Mouse (Mus musculus) thymus, adult 2 months (tissue): ENCODE measurements around the gene Pnpo. TPM values are rescaled to one million over a fixed set of nuclear protein-coding genes. Genes with fewer than 3 reads are reported as not detected.
A peak's percentile ranks its signal among the peaks of the same experiment; 100 is the strongest.

ENCODE experiments used
- DNase-seq: peaks from one replicate; pipeline ENCODE4 v3.0.0; 2021
- H3K27ac ChIP-seq: fragments of 200-500 bp; 2 replicates; pipeline ENCODE4 v1.5.1; 2012; ENCODE audit warnings: low read length, control low read depth; ENCODE audit not compliant: control insufficient read depth, insufficient read depth
- H3K27me3 ChIP-seq: fragments of 200-500 bp; 2 replicates; pipeline ENCODE4 v1.6.1; 2012; ENCODE audit warnings: mild to moderate bottlenecking, low read length, moderate library complexity, mixed read lengths; ENCODE audit not compliant: control insufficient read depth, insufficient read depth
- H3K36me3 ChIP-seq: fragments of 200-500 bp; 2 replicates; pipeline ENCODE4 v1.6.1; 2012; ENCODE audit warnings: mild to moderate bottlenecking, low read length, moderate library complexity; ENCODE audit not compliant: control insufficient read depth, insufficient read depth
- H3K4me1 ChIP-seq: fragments of 200-500 bp; replicated peaks from 2 replicates; pipeline ENCODE4 v1.6.1; 2012; ENCODE audit warnings: low read length; ENCODE audit not compliant: control insufficient read depth, insufficient read depth
- H3K4me3 ChIP-seq: fragments of 200-500 bp; 2 replicates; pipeline ENCODE4 v1.5.1; 2012; ENCODE audit warnings: mild to moderate bottlenecking, low read length, control low read depth, moderate library complexity; ENCODE audit not compliant: control insufficient read depth, insufficient read depth
- CTCF ChIP-seq: fragments of 200-500 bp; IDR thresholded peaks from 2 replicates; pipeline ENCODE4 v1.5.1; 2012; ENCODE audit warnings: mild to moderate bottlenecking, control low read depth, low read length, moderate library complexity, borderline replicate concordance; ENCODE audit not compliant: control insufficient read depth, poor library complexity, insufficient read depth; ENCODE audit errors: extremely low read depth
- POLR2A ChIP-seq: fragments of 200-500 bp; IDR thresholded peaks from 2 replicates; pipeline ENCODE4 v1.6.1; 2012; ENCODE audit warnings: mild to moderate bottlenecking, low read length, control low read depth, moderate library complexity; ENCODE audit not compliant: control insufficient read depth, poor library complexity, insufficient read depth; ENCODE audit errors: extremely low read depth
- WGBS: fragments of 180-500 bp; shearing (Covaris S2); methylation state at CpG from one replicate; pipeline ENCODE4 v1.1.7; 2018; 5-methylcytosine and 5-hydroxymethylcytosine counted together
- polyA plus RNA-seq: library from polyadenylated mRNA; depleted of rRNA; stranded (reverse); fragments of >200 nt; gene quantifications from 2 replicates; pipeline ENCODE4 v1.2.3, GENCODE M21; 2012

Gene Pnpo
- polyA plus RNA-seq, 1 experiment = 25.7 TPM

DNA sequence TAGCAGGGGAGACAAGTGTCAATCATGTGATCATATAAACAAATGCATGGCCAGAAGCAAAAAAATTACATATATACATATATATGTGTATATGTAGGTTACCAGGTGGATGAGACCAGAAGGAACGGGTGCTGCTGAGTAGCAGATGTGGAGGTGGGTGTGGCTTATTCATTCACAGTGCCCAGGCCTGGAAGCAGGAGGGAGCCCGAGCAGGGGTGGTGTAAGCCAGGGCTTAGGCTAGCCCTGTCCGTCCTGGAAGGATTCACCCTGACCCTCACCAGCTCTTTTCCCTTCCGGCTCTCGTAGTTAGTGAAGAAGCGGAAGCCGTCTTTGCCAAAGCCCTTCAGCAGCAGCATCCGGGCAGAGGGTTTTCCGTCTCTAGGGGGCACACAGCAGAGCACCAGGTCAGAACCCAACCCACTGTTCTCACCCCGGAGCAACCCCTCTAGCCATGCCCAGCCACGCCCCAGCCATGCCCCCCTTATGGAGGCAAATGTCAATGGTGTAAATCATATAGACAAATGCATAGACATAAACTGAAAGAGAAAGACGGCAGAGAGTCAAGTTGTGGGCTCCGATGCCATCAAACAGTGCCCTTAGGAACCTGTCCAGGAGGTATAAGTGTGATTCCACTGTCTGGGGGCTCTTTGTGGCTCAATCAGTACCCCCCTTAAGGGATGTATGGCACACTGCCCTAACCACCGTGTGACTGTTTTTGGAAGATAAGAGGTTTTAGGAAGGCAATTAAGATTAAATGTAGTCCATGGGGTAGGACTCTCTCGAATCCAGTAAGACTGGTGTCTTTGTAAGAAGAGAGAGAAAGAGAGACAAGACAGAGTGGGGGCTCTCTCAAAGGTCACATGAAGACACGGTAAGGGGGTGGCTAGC is 3.0 kb downstream of the Pnpo start:
- no peak for DNase-seq
- WGBS = 90% methylated on average over 16 of the region's 16 CpGs
- Histone ChIP-seq H3K4me1 (peaks cover 16% of the 10 kb centered on the region), H3K4me3 (no peak overlapping the region), H3K27me3 (no peaks in the 10 kb centered on the region), H3K27ac (no peak overlapping the region), H3K36me3 (no peaks in the 10 kb centered on the region)
- no peak for TF ChIP-seq POLR2A
- no peak for TF ChIP-seq CTCF

DNA sequence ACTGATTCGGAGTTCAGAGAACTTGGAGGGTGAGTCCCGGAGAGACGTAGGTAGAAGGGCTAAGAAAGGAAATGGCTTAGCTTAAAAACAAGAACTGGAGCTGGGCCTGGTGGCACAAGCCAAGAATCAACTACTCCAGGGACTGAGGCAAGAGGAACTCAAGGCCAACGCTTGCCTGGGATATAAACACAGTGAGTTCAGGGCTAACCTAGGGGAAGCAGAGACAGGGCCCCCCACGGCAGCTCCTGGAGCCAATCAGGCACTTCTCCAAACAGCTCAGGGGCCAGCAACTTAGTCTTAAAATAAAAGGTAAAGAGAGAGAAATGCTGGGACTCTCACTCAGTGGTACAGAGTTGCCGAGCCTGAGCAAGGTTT is 5.4 kb downstream of the Pnpo start:
- H3K4me1 ChIP-seq = peaks cover 6% of the 10 kb centered on the region
- no peak overlapping the region for H3K27ac ChIP-seq
- WGBS = 86% methylated on average over 6 of the region's 6 CpGs
- no peak for DNase-seq
- TF ChIP-seq POLR2A (no peak), CTCF (no peak)
- H3K36me3 ChIP-seq = no peaks in the 10 kb centered on the region
- no peaks in the 10 kb centered on the region for H3K27me3 ChIP-seq
- no peak overlapping the region for H3K4me3 ChIP-seq

DNA sequence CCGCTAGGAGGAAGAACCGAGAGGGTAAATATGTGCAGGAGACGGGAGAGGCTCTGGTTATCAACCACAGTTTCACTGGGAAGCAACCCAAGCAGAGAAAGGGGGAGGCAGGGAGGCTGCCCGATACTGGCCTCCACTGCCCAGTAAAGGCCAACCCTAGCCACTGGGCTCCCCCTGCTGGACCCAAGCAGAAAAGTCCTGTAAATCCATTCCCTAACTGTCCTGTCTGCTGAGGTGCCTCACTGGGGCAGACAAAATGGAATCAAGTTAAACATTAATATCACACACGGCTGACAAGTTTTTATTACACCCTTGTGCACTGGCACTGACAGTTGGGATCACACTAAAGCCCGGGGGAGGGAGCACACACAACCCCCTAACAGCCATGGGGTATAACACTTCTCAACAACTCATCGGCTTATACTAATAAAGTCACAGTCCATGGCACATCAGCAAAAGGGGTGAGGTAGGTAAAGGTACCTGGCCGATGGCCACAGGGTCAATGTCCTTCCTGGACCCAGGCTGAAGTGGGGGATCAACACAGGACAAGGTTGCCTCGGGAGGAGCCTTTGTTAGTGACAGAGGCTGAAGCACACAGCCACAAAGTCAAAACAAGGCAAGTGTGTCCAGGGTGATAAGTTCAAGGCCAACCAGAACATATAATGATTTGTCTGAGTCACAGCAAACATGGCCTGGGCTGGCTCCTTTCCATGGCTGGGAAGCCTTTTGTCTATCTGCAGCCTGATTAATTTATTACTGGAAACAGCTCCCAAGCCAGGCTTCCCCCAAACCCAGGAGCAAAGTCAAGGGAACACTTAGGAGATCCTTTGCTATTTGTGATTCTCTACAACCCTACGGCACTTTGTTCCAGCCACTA is 6.0 kb downstream of the Pnpo start:
- no peaks in the 10 kb centered on the region for H3K27me3 ChIP-seq
- H3K4me3 ChIP-seq = no peak overlapping the region
- H3K4me1 ChIP-seq = peaks cover 4% of the 10 kb centered on the region
- no peak overlapping the region for H3K27ac ChIP-seq
- no peak for TF ChIP-seq POLR2A
- peak; percentile 23; the same call in 1 of the 2 replicates for TF ChIP-seq CTCF
- DNase-seq = no peak
- no peaks in the 10 kb centered on the region for H3K36me3 ChIP-seq
- 76% methylated on average over 10 of the region's 10 CpGs for WGBS

DNA sequence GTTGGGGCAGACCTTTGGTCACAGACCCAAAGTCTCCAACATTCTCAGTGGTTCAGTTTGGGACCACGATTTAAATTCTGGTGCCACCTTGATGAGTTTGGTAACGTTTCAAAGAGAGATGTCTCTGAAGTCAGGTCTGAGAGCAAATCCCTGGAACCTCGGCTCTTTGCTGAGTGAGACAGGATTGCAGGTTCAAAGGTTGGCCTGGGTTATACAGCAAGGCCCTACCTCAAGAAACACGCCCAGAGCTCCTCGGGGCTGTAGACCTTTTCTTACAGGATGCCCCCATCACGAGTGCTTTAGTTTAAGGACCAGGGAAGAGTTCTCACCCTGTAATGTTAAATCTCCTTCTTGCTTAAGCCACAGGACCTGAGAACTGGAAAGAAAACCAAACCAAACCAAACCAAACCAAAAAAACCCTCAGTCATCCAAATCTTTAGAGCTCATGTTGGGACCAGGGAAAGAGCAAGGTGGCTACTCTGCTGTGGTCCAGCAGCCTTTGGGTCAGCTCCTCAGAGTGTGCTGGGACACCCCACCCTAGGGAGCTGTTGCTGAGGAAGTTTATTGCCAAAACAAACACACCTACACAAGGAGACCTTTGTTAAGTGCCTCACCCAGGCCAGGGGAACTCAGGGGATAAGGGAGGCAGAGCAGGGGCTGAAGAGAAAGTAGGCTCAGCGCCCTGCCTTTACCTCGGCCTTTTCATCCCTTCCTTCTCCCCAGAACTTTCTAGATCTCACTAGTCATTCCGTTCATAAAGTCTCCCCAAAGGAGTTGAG is 7.7 kb downstream of the Pnpo start:
- TF ChIP-seq POLR2A = no peak
- TF ChIP-seq CTCF = no peak
- H3K4me3 ChIP-seq = no peak overlapping the region
- no peak overlapping the region for H3K27ac ChIP-seq
- 92% methylated on average over 9 of the region's 9 CpGs for WGBS
- DNase-seq = no peak
- no peaks in the 10 kb centered on the region for H3K27me3 ChIP-seq
- H3K36me3 ChIP-seq = no peaks in the 10 kb centered on the region
- peaks cover 4% of the 10 kb centered on the region for H3K4me1 ChIP-seq

DNA sequence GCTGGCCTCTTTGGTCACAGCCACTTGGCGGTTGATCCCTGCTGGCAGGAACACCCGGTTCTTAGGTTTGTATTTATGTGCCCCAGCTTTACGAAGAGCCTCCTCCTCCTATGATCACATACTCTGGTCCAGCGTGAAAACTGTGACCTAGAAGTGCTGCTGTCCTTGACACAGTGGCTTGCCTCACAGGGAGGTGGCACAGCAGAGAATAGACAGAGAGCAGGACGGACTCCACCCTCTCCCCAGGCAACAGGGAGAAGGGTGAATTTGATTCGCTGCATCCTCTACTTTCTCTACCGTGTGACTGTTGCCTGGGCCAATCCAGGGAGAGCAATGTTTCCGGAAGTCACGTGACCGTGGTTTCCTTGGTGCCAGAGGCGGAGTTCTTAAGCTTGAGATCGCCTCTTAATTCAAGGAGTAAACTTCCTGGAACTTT is 8.8 kb downstream of the Pnpo start:
- H3K36me3 ChIP-seq = no peaks in the 10 kb centered on the region
- TF ChIP-seq POLR2A (no peak), CTCF (no peak)
- no peak for DNase-seq
- H3K27me3 ChIP-seq = no peaks in the 10 kb centered on the region
- 57% methylated on average over 12 of the region's 12 CpGs for WGBS
- H3K4me1 ChIP-seq = peaks cover 4% of the 10 kb centered on the region
- H3K27ac ChIP-seq = no peak overlapping the region
- H3K4me3 ChIP-seq = no peak overlapping the region
